9 mouse cellular contexts compared by ENCODE assay signal in genomic region chr4:84673681-84674307, GRCm38 (mm10). TPM values are rescaled to one million over a fixed set of nuclear protein-coding genes. Genes with fewer than 3 reads are reported as not detected.
DNase-seq lines count a peak whose midpoint lies in the region; ATAC-seq and TF ChIP-seq lines count a peak whose summit lies in the region.
"Had no signal": no experiment of that assay in that cellular context is flagged by ENCODE, and none has a peak within 500 bp of the region (broad histone marks: within the 10 kb centered on the region; RNA-seq: fewer than 3 reads in every experiment).

No protein-coding gene starts in this region.

- H3K9me3 ChIP-seq in ES-Bruce4 (replicated peaks; ENCODE audit: control insufficient read depth, insufficient read depth, low read length, poor library complexity, severe bottlenecking) = no peaks in the 10 kb centered on the region
- no peaks in the 10 kb centered on the region for H3K9me3 ChIP-seq in hindbrain, embryonic 11.5 days (ENCODE audit: control insufficient read depth, low read length)
- no peaks in the 10 kb centered on the region for H3K9me3 ChIP-seq in liver, embryonic 15.5 days (replicated peaks)

- DNase-seq in Patski (ENCODE audit: low read depth, low spot score) = no peak
- peak; percentile 41 for DNase-seq in hindbrain, embryonic 11.5 days (ENCODE audit: low spot score)
- no peak for DNase-seq in spleen, adult 12 weeks (ENCODE audit: low spot score)
- DNase-seq in Muller cell, postnatal 12 days (ENCODE audit: inconsistent ontology term) = no peak
- DNase-seq in spleen, postnatal 4 days (ENCODE audit: low spot score in 2 of 2) = no peak
- DNase-seq: cerebellum, adult 11-12 months had no signal

- POLR2A ChIA-PET in Patski (lab: Charles Lee) = interaction anchor here (0.7 to 2.8 kb wide), 4 partner anchors 32 to 203 kb away, joined by 4 to 8 read pairs (median 6); no protein-coding TSS in a partner anchor

- no peak for TF ChIP-seq EP300 in ES-Bruce4 (IDR thresholded peaks at IDR 0.05; ENCODE audit: insufficient read depth, low read depth, low read length)

- TF ChIP-seq POLR2A in ES-Bruce4 (IDR thresholded peaks at IDR 0.05; ENCODE audit: insufficient read depth, low read length) = no peak

- peak overlapping the region; percentile 98 for H3K4me2 ChIP-seq in hindbrain, embryonic 11.5 days (replicated peaks; ENCODE audit: low read depth, low read length)
- 0 out of 2 replicates have a peak overlapping the region, but pooled peaks have one; percentile 69 for H3K4me2 ChIP-seq in liver, embryonic 15.5 days

- no peak overlapping the region for H3K27ac ChIP-seq in ES-Bruce4 (ENCODE audit: insufficient read depth, low read length)
- H3K27ac ChIP-seq in hindbrain, embryonic 11.5 days (ENCODE audit: low read depth, low read length) = peak overlapping the region; percentile 33; the same call in 1 of the 2 replicates
- no peak overlapping the region for H3K27ac ChIP-seq in liver, embryonic 15.5 days (replicated peaks)
- H3K27ac ChIP-seq: macrophage had no signal

- in situ Hi-C loops in Patski (cut with MboI; ENCODE audit: low pct_unique_long_range_greater_than_20kb) = loop anchor here (10.0 kb wide), 3 partner anchors 609 to 879 kb away; no protein-coding TSS in a partner anchor

- H3K4me3 ChIP-seq in ES-Bruce4 (ENCODE audit: low read depth, low read length) = peak overlapping the region; percentile 64
- peak overlapping the region; percentile 65 for H3K4me3 ChIP-seq in hindbrain, embryonic 11.5 days (ENCODE audit: low read depth, low read length)
- peak overlapping the region; percentile 52; the same call in 1 of the 2 replicates for H3K4me3 ChIP-seq in liver, embryonic 15.5 days (replicated peaks)

- H3K4me1 ChIP-seq in ES-Bruce4 (ENCODE audit: control insufficient read depth, insufficient read depth, low read length) = no peaks in the 10 kb centered on the region
- no peaks in the 10 kb centered on the region for H3K4me1 ChIP-seq in hindbrain, embryonic 11.5 days (replicated peaks; ENCODE audit: control insufficient read depth, insufficient read depth, low read length)
- H3K4me1 ChIP-seq in liver, embryonic 15.5 days (replicated peaks) = peaks cover 2% of the 10 kb centered on the region; the same call in 1 of the 2 replicates

- TF ChIP-seq CTCF in ES-Bruce4 (IDR thresholded peaks at IDR 0.05; ENCODE audit: low read depth, low read length) = no peak
- peak; percentile 25 for TF ChIP-seq CTCF in Patski (IDR thresholded peaks at IDR 0.05)

- H3K9ac ChIP-seq in ES-Bruce4 (ENCODE audit: low read depth, poor library complexity, severe bottlenecking) = peak overlapping the region; percentile 95
- no peak overlapping the region for H3K9ac ChIP-seq in hindbrain, embryonic 11.5 days (ENCODE audit: low read depth, low read length)
- H3K9ac ChIP-seq in liver, embryonic 15.5 days = no peak overlapping the region

- CTCF ChIA-PET in Patski (lab: Charles Lee) = interaction anchor here (0.8 to 1.9 kb wide), 3 partner anchors 124 to 131 kb away, joined by 3 to 6 read pairs (median 3); no protein-coding TSS in a partner anchor

- H3K36me3 ChIP-seq in ES-Bruce4 (ENCODE audit: control insufficient read depth, insufficient read depth, low read length, poor library complexity, severe bottlenecking) = no peaks in the 10 kb centered on the region
- H3K36me3 ChIP-seq in hindbrain, embryonic 11.5 days (ENCODE audit: control insufficient read depth, insufficient read depth, low read length) = no peaks in the 10 kb centered on the region
- H3K36me3 ChIP-seq in liver, embryonic 15.5 days (replicated peaks) = no peaks in the 10 kb centered on the region

- no peaks in the 10 kb centered on the region for H3K27me3 ChIP-seq in ES-Bruce4 (ENCODE audit: control insufficient read depth, insufficient read depth, low read length, poor library complexity, severe bottlenecking)
- H3K27me3 ChIP-seq in Patski = no peaks in the 10 kb centered on the region
- H3K27me3 ChIP-seq in hindbrain, embryonic 11.5 days (ENCODE audit: control insufficient read depth, insufficient read depth, low read length) = peaks cover 51% of the 10 kb centered on the region
- peaks cover 78% of the 10 kb centered on the region for H3K27me3 ChIP-seq in liver, embryonic 15.5 days

- whole genome bisulfite sequencing in hindbrain, embryonic 11.5 days = 13% methylated on average over 10 of the region's 10 CpGs
- WGBS in liver, embryonic 15.5 days (ENCODE audit: insufficient replicate concordance) = 16% methylated on average over 10 of the region's 10 CpGs

- no peak for ATAC-seq in Patski
- no peak for ATAC-seq in hindbrain, embryonic 11.5 days (ENCODE audit: low FRiP score)
- ATAC-seq in liver, embryonic 15.5 days (ENCODE audit: insufficient read depth) = no peak

RNA-seq across cellular contexts. Expression of gene Bnc2, which starts 1.3 kb away (rescaled TPM):
- polyA plus RNA-seq in ES-Bruce4 (2011; ENCODE audit: insufficient read depth, insufficient read length, low read depth, missing spikeins) (7.2 and 7.8 TPM in 2 replicates), Patski (2021) (19.3 TPM)
- 11.7 and 16.1 TPM in 2 replicates for polyA plus RNA-seq in hindbrain, embryonic 11.5 days (2014; fragmentation: Nextera tagmentation; extraction: Ambion mirVana)
- polyA plus RNA-seq in liver, embryonic 15.5 days (2015; fragmentation: Nextera tagmentation; extraction: Ambion mirVana) = 0.29 and 0.36 TPM in 2 replicates
